Mouse (Mus musculus) heart, embryonic 11.5 days (tissue): Measurements from ENCODE around the gene BC017158. TPM values are rescaled to one million over a fixed set of nuclear protein-coding genes. Genes with fewer than 3 reads are reported as not detected.

ENCODE experiments used
- ATAC-seq: fragments of 200-750 bp; cut with Nextera tagmentation; replicated peaks from 2 replicates; pipeline ENCODE4 v1.8.0; 2017; ENCODE audit warnings: moderate library complexity; ENCODE audit not compliant: insufficient number of reproducible peaks, low FRiP score, low TSS enrichment
- H3K27ac ChIP-seq: fragments of 300-500 bp; sonication (generic); 2 replicates; pipeline ENCODE4 v1.5.1; 2014; ENCODE audit warnings: mild to moderate bottlenecking, low read depth, low read length
- H3K27me3 ChIP-seq: fragments of 300-500 bp; sonication (generic); 2 replicates; pipeline ENCODE4 v1.6.1; 2014; ENCODE audit warnings: mild to moderate bottlenecking, low read length, mixed read lengths; ENCODE audit not compliant: control insufficient read depth, insufficient read depth
- H3K36me3 ChIP-seq: fragments of 300-500 bp; sonication (generic); 2 replicates; pipeline ENCODE4 v1.6.1; 2014; ENCODE audit warnings: mild to moderate bottlenecking, low read length, moderate library complexity, mixed read lengths; ENCODE audit not compliant: control insufficient read depth, insufficient read depth
- H3K4me1 ChIP-seq: fragments of 300-500 bp; sonication (generic); 2 replicates; pipeline ENCODE4 v1.6.1; 2014; ENCODE audit warnings: low read length; ENCODE audit not compliant: control insufficient read depth, insufficient read depth
- H3K4me2 ChIP-seq: fragments of 300-500 bp; sonication (generic); 2 replicates; pipeline ENCODE4 v1.6.1; 2014; ENCODE audit warnings: mild to moderate bottlenecking, moderate library complexity
- H3K4me3 ChIP-seq: fragments of 300-500 bp; sonication (generic); 2 replicates; pipeline ENCODE4 v1.5.1; 2014; ENCODE audit warnings: low read depth, low read length
- H3K9ac ChIP-seq: fragments of 300-500 bp; sonication (generic); 2 replicates; pipeline ENCODE4 v1.6.1; 2014; ENCODE audit warnings: mild to moderate bottlenecking, low read depth, low read length, moderate library complexity
- H3K9me3 ChIP-seq: fragments of 300-500 bp; sonication (generic); replicated peaks from 2 replicates; pipeline ENCODE4 v1.6.1; 2016; ENCODE audit warnings: low read length; ENCODE audit not compliant: control insufficient read depth
- WGBS: fragments of 180-500 bp; shearing (Covaris S2); extraction: QIAGEN DNeasy Blood & Tissue Kit; methylation state at CpG from one replicate; pipeline ENCODE4 v1.1.7; 2014; ENCODE audit not compliant: insufficient replicate concordance; 5-methylcytosine and 5-hydroxymethylcytosine counted together
- microRNA-seq: library from miRNA; unstranded; fragments of <30 nt; microRNA quantifications from one replicate; pipeline ENCODE4, GENCODE M21; 2016; ENCODE audit warnings: borderline number of aligned reads
- polyA plus RNA-seq: library from polyadenylated mRNA; unstranded; fragments of >200 nt; fragmentation: Nextera tagmentation; extraction: Ambion mirVana; gene quantifications from 2 replicates; pipeline ENCODE4 v1.2.1, GENCODE M21; 2014

BC017158 gene
- polyA plus RNA-seq, 1 experiment from 2014 or later: 18.2 TPM

GRCm38 (mm10) chr7:128231741-128232140 is 66.2 kb downstream of the BC017158 start:
- no peak for ATAC-seq
- Histone ChIP-seq H3K9ac (no peak overlapping the region), H3K27ac (no peak overlapping the region), H3K9me3 (no peaks in the 10 kb centered on the region), H3K4me3 (no peak overlapping the region), H3K4me1 (peaks cover 2% of the 10 kb centered on the region; the same call in 1 of the 2 replicates), H3K27me3 (no peaks in the 10 kb centered on the region), H3K4me2 (no peak overlapping the region), H3K36me3 (no peaks in the 10 kb centered on the region)
- WGBS: 41% methylated on average over 8 of the region's 8 CpGs

Small RNA genes lying within 50 kb of the gene (microRNA-seq; reads per million reads assigned to microRNA genes)
- 0.34 reads per million for gene Mir3103

Other genes with a start within 250 kb of the BC017158 start
- 0.29 and 0.34 TPM in 2 replicates for gene Itgam, start 235.5 kb downstream of the BC017158 start, polyA plus RNA-seq
- gene Gm49368, start 235.5 kb downstream of the BC017158 start, polyA plus RNA-seq: not detected in 2 replicates
- 0.06 and 0.11 TPM in 2 replicates for gene Itgax, start 168.6 kb downstream of the BC017158 start, polyA plus RNA-seq
- gene Itgad, start 143.8 kb downstream of the BC017158 start, polyA plus RNA-seq: not detected in 2 replicates
- gene Cox6a2, start 91.8 kb downstream of the BC017158 start, polyA plus RNA-seq: 543 and 571 TPM in 2 replicates
- gene Armc5, start 60.8 kb downstream of the BC017158 start, polyA plus RNA-seq: 7.7 and 8.7 TPM in 2 replicates
- gene 9130023H24Rik, start 60.1 kb downstream of the BC017158 start, polyA plus RNA-seq: 6.6 and 7.9 TPM in 2 replicates
- 168 and 172 TPM in 2 replicates for gene Tgfb1i1, start 51.4 kb downstream of the BC017158 start, polyA plus RNA-seq
- 0.83 TPM in 1 of 2 replicates, not detected in the other for gene Slc5a2, start 32.5 kb downstream of the BC017158 start, polyA plus RNA-seq
- 20.3 and 21.0 TPM in 2 replicates for gene Rgs10, start 120.6 kb upstream of the BC017158 start, polyA plus RNA-seq
- gene Tial1, start 163.5 kb upstream of the BC017158 start, polyA plus RNA-seq: 26.0 and 26.6 TPM in 2 replicates
- gene Bag3, start 225.4 kb upstream of the BC017158 start, polyA plus RNA-seq: 20.6 and 21.1 TPM in 2 replicates